Mouse (Mus musculus) gastrocnemius, postnatal 4 days (tissue): ENCODE measurements at regions not wholly inside any gene's neighbourhood (a gene's known extent, or its start where the extent isn't known, plus 50 kb on each side); places are given as distances from the start of the nearest gene placed in this dataset.

ENCODE experiments used
- DNase-seq, 2 experiments: peaks; one replicate each; pipeline ENCODE4 v3.0.0; 2021 to 2022; ENCODE audit warnings: low spot score in 2 of 2, mixed read lengths in 2 of 2

DNA sequence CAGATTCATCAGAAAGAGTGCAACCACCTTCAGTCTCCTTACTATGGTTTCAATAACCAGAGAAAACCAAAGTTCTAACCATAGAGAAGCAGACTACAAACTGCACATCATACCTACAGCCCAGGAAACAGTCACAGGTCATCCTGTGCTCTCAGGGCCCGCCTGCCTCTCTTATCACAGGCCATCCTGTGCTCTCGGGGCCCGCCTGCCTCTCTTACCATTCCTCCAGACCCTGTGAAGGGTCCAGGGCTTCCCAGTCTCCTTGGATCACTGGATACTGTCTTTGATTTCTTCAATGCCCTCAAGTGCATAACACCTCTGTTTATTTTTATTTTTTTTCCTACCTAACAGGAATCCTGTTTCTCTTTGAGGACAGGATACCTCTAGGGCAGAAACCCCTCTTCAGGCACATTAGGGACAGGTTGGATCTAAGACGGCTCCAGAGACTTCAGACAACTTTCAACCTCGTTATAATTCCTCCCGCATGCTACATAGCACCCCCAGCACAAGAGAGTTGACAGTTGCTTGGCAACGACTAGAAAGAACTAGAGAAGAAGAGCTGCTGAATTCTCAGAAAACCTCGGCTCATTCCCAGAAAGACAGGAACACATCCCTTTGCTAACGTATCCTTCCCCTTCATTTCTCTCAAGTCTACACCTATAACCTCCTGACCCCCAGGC, 95.4 kb upstream of the Bmper start:
- DNase-seq, result no peak

DNA sequence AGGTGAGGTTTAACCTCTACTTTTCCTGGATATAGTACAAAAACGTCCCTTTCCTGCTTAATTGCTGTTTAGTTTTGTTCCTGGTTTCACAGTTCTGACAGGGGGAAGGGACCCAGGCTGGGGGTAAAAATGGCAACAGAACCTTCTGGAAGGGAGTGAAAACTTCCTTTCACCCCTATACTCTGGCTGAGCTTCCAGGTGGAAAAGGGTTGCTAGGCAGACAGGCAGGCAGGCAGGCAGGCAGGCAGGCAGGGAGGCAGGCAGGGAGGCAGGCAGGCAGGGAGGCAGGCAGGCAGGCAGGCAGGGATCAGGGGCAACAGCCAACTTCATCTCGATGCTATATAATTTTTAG, 94.9 kb upstream of the Bmper start:
- DNase-seq, result no peak

DNA sequence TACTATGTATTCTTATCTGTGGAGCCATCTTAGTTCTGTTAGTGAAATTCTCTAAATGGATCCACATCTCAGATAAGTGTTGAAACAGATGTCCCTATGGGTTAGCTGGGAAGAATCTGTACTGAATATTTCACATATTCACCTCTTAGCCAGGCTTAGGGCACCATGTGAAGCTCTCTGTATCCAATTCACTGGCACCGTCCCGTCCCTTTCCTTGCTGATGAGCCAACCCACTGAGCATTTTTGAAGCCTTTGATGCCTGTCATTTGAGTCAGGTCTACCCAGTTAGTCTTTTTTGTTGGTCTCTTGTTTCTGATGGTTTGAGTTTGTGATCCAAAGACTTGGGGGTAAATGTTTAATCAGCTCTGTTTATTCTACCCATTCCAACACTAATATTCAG, 88.9 kb upstream of the Bmper start:
- DNase-seq, result no peak

DNA sequence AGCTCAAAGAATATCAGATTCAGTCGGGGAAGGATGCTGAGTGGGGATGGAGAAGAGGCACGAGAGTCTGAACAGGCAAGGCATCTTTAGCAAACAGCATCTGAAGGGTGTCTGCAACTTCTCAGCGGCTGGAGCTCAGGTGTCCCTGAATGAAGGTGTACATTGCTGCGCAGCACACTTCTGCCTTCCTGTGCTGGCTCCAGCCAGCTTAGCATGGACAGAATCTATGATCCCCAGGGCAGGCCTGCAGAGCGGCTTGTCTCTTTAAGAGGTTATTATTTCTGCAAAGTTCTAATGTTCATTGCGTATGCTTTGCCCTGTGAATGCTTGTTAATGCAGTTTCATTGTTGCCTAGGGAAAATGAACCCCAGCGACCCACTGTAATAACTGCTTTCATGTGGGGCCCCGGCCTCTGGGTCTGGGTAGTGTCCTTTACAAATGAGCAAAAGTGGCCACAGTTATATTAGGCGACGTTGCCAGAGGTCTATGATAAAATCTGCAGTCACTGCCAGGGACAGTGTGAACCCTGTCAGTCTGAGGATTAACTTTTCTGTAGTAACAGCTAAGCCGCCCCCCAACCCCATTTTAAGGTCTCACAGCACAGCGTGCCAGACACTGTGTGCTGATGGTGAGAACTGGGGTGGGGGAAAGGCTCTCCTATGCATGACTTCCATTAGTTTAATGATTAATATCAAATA, 88.3 kb upstream of the Bmper start:
- DNase-seq, result no peak

DNA sequence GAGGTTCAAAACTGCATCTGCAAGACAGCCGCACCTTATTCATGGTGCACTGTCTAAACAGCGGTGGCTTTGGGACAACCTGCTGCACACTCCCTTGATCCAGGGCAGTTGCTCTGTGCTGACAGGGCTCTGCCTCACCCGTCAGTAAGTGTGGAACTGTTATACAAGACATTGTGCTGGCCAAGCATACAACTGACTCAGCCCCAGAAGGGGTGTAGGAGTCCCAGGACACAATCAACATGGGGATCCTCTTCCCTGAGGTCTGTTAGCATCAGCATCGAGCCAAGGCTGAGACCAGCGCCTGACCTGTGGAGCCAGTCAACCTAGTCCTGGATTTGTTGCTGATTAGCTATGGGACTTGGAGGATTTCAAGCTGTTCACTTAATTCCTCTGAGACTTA, 86.4 kb upstream of the Bmper start:
- no peak for DNase-seq

DNA sequence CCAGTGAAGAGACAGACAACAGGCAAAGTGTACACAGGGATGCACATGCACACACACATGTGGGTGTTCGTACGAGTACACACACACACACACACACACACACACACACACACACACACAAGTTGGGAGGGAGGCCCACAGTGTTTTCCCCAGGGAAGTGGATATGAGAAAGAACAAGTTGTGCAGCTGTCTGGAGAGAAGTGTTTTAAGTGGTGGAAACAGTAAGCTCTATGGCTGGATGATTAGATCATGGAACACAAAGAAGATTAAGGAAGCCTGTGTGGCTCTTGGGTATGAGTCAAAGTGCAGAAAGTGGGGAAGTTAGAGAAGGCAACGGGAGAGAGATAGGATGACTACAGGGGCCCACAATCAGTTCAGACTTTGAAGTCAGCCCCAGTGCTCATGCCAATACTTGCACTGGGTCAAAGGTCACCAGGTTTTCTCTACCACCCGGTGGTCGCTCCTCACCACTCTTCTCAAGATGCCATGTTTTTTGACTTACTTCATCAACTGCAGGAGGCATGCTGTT, 85.1 kb upstream of the Bmper start:
- no peak for DNase-seq

DNA sequence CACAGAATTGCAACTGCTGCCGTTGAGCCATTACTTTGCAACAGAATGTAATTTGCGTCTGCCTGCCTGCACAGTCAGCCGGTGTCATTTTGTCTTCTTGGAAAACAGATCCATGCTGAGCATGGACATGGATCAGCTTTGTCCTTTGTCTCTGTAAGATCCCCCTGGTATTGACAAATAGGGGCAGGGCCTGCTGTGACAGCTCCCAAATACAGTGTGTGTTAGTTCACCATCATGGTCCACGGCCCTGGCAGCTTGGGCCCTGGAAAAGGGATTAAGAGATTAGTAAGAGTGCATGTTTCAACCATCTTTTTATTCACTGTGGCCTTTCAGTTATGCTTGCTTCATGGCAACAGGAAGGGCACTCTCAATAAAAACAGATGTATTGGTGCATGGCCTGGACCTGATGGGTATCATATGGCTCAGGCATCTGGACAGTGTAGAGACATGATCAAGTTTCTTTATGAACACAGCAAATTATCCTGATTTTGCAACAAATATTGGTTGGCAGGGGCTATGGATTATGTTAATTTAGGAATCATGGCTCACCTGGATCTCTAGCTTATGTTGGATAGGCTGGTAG, 83.2 kb upstream of the Bmper start:
- no peak for DNase-seq

DNA sequence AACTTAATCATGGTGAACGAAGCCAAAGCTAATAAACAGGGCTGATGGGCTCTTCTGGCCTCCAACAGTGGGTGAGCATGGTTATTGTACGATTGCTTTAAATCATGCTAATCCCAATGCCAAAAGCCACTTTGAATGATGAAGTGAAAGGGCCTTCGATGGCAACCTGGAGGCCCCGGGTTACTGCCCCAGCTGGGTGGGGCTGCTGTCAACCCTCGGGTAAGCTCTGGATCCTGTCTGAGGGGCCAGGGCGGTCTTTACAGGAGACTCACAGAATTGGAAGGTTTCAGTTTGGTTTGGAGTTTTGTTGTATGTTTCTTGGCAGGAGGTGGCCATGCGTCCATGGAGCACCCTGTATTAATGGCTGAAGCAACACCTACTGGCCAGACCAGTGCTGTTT, 78.6 kb upstream of the Bmper start:
- DNase-seq, result no peak

DNA sequence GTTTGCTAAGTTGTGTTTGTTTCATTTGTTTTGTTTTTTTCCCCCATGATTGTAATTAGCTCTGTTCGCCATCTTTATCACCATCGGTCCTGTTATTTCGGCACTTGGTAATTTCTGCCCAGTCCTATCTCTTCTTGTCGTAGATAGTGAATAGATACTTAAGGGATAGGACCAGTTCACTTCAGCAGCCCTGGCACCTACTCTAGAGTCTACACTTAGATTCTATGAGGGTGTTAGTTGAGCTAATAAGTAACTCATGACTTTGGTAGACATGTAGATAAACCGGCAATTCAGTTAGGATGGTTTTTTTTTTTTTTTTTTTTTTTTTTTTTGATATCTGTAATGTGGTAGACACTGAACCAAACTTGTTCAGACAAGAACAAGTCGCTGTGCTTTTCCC, 72.5 kb upstream of the Bmper start:
- no peak for DNase-seq

DNA sequence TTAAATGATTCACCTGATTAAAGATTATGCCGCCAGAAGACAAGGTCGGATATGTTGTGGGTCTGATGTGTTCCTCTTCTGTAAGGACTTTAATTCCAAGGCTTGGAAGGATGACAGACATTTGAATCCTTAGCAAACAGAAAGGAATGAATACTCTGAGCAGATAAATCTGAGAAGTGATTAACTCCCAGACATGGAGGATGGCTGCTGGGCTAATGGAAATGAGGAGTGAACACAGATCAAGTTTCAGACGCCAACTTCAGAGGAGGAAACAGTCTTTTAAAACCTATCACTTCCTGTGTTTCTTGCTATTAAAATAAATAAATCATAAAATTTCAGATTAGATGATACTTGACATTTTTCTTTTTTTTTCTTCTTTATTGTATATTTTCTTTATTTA, 72.0 kb upstream of the Bmper start:
- no peak for DNase-seq

DNA sequence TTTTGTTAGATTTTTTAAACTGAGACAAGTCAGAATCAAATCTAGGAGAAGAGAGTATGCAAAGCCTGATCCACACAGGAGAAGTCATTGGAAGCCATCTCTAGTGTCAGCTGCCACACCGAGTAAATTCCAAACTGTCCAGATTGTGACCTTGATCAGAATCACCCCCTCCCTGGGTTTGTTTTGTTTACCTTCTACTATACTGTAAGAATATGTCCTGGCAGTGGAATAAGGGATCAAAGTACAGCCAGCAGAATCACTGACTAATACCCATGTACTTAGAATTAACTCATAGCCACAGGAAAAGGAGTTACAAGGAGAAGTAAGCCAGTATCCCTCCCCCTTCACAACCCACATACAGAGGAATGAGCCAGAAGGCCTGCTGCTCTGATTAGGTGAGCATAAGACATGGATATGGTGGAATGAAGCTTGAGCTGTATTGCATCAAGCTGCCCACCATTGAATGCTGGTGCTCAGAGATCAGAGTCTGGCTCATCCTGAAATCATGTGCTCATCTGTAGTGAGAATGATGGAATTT, 70.9 kb upstream of the Bmper start:
- DNase-seq, result no peak

DNA sequence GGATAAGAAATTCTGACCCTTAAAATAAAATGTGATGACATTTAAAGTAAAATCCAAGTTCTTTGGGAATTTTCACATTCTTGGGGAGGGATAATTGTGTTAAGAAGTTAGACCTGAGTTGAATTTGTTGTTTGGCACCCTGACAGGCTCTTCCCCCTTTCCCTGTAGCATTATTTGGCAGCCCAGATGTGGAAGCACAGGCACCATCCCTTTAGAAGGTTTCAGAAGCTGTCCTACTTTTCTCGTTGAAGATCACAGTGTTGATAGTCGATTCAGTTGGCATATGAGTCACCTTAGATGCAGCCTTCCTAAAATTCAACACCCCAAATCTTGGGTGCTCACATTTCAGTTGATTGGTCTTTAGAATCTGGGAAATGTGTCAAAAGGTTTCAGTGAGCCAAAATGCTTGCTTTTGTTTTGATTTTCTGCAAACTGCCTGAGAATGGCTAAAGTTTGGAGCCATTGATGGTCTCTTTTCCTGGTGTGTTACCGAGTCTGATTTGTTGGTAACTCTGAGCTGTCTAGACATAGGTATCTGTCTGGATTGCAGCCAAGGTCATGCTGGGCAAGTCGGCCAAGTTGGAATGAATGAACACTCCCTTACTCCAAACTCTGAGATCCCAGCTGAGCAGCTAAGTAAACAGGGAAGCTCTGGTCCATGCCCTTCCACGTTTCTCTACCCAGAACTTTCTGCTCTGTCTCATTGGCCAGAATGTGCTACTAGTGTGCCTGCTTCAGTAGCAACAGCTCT, 65.9 kb upstream of the Bmper start:
- no peak for DNase-seq

DNA sequence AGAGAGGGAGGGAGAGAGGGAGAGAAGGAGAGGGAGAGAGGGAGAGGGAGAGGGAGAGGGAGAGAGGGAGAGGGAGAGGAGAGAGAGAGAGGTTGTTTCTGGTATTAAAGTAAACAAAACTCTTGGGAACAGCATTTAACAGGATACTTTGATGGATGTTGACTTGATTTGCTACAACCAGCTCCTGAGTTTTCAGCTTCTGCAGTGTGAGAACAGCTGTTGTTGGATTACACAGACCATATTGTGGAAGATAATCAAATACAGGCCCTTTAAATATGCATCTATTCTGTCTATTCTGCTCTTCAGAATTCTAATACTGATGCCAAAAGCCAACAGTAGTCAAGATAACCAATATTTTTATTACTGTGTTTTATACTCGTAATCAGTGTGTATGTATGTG, 64.4 kb upstream of the Bmper start:
- no peak for DNase-seq

DNA sequence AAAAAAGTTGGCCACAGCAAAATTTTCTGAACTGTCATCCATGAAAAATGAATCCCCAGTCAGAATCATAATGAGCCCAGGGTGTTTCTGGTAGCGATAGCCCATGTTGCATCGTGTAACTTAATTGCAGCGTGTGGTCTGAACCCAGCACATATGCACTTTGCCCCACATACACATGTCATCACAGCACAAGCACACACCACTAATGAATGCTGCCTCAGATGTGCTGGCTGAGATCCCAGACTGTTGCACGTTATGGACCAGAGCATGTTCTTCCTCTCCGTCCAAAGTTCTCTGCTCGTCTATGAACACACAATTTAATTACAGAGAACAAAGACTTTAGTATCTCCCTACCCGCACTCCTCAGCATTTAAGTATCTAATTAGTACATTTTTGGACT, 61.5 kb upstream of the Bmper start:
- DNase-seq, result no peak

DNA sequence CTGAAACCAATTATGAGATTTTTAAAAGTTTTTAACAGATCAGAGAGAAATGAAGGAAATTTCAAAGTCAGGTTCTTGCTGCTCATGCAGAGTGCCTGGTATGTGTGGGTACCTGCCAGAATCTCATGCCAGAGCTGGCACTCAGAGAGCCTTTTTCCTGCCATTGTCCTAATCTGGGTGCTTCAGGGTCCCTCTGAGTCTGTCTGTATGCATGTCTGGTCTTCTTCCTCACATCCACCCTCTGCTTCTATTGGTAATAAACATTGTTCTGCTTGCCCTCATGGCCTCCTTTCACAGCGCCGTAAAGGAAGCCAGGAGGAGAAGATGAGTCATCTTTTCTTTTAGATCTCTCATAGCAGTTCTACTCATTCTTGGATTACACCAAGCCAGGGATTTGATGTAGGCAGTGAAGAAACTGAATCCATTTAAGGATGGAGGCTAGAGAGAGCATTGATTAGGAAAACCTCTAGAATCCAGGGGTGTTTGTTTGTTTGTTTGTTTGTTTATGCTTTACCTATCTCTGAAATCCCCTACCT, 55.8 kb upstream of the Bmper start:
- no peak for DNase-seq

DNA sequence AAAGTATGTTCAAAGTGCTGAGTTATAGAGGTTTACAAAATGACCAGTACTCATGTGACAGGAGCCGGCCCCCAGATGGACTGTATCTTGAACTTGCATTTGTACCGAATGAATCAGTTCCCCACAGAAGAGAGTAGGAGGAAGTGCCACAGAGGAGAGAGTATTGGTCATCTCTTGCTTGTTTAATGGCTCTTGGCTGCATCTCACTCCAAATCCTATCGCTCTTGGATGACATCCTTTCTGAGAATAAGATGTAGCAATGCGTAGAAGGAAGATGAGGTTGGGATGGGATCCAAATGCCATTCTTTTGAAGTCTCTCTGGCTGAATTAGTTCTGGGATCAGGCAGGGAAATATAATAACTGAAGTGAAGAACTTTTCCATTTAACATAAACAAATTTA, 55.2 kb upstream of the Bmper start:
- DNase-seq, result no peak

DNA sequence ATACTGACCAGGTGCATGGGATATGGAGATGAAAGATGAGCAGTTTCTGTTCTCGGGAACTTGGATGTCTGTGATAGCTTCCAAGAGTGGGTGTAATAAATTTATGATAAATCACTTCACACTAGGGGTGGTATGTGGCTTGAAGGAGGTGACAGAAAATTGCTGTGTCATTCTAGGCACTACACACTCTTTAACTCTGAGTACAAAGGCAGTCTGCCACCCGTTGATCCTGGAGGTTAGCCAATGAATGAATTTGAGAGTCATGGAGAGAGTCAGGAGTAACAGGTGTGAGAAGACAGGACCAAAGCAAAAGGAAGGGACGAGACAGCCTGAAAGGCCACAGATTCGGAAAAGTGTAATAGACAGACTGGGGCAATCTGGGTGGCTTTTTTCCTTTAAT, 54.7 kb upstream of the Bmper start:
- no peak for DNase-seq

DNA sequence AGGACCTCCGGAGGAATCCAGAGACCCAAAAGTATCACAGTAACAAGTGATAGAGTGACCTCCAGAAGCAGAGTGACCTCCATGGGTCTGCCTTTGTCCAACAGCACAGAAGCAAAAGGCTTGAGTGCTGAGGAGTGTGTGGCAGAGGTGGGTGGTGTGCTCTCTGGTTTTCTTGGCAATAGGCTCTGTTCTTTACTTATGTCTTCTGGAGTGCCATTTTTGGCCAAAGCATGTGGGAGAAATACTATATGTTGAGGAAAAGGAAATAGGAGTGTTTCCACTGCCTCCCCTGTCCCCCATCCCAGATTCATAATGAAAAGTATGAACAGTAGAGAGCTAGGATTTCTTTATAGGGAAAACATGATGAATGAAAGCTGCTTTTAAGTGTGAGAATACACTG, 51.5 kb upstream of the Bmper start:
- DNase-seq, result no peak
